Mouse (Mus musculus) liver, postnatal 0 days (tissue): ENCODE data around the gene Olfr624. TPM values are rescaled to one million over a fixed set of nuclear protein-coding genes. Genes with fewer than 3 reads are reported as not detected.

ENCODE experiments used
- ATAC-seq: fragments of 200-750 bp; cut with Nextera tagmentation; 2 replicates; pipeline ENCODE4 v1.8.0; 2017; ENCODE audit warnings: mild to moderate bottlenecking, moderate library complexity
- DNase-seq: peaks from one replicate; pipeline ENCODE4 v3.0.0-alpha.2; 2016
- H3K27ac ChIP-seq: fragments of 300-500 bp; sonication (generic); 2 replicates; pipeline ENCODE4 v1.5.1; 2014; ENCODE audit warnings: antibody characterized with exemption, moderate library complexity, mild to moderate bottlenecking, low read depth
- H3K27me3 ChIP-seq: fragments of 300-500 bp; sonication (generic); 2 replicates; pipeline ENCODE4 v1.6.1; 2014; ENCODE audit warnings: low read length, control low read depth, mixed read lengths; ENCODE audit not compliant: insufficient read depth
- H3K36me3 ChIP-seq: fragments of 300-500 bp; sonication (generic); replicated peaks from 2 replicates; pipeline ENCODE4 v1.6.1; 2014; ENCODE audit warnings: mild to moderate bottlenecking, control low read depth, low read length, moderate library complexity, mixed read lengths; ENCODE audit not compliant: insufficient read depth
- H3K4me1 ChIP-seq: fragments of 300-500 bp; sonication (generic); 2 replicates; pipeline ENCODE4 v1.6.1; 2014; ENCODE audit warnings: antibody characterized with exemption, mild to moderate bottlenecking, control low read depth; ENCODE audit not compliant: insufficient read depth
- H3K4me2 ChIP-seq: fragments of 300-500 bp; sonication (generic); 2 replicates; pipeline ENCODE4 v1.6.1; 2014; ENCODE audit warnings: low read depth, mild to moderate bottlenecking, low read length, moderate library complexity, mixed read lengths
- H3K4me3 ChIP-seq: fragments of 300-500 bp; sonication (generic); 2 replicates; pipeline ENCODE4 v1.5.1; 2014; ENCODE audit warnings: low read depth, low read length
- H3K9ac ChIP-seq: fragments of 300-500 bp; sonication (generic); replicated peaks from 2 replicates; pipeline ENCODE4 v1.6.1; 2014; ENCODE audit warnings: mild to moderate bottlenecking, moderate library complexity
- H3K9me3 ChIP-seq: fragments of 300-500 bp; sonication (generic); 2 replicates; pipeline ENCODE4 v1.6.1; 2016; ENCODE audit warnings: mild to moderate bottlenecking, control low read depth, low read length, mixed read lengths
- CTCF ChIP-seq: sonication (generic); IDR thresholded peaks from 2 replicates; pipeline ENCODE4 v1.5.1; 2016; ENCODE audit warnings: antibody characterized with exemption, low read depth
- EP300 ChIP-seq: IDR thresholded peaks from 2 replicates; pipeline ENCODE4 v1.6.1; 2016; ENCODE audit warnings: antibody characterized with exemption, low read depth, mild to moderate bottlenecking
- WGBS: fragments of 180-500 bp; shearing (Covaris S2); extraction: QIAGEN DNeasy Blood & Tissue Kit; methylation state at CpG from one replicate; pipeline ENCODE4 v1.1.7; 2014; ENCODE audit not compliant: insufficient replicate concordance; 5-methylcytosine and 5-hydroxymethylcytosine counted together
- polyA plus RNA-seq: library from polyadenylated mRNA; unstranded; fragments of >200 nt; fragmentation: Nextera tagmentation; extraction: Ambion mirVana; gene quantifications from 2 replicates; pipeline ENCODE4 v1.2.1, GENCODE M21; 2015

The Olfr624 gene
- polyA plus RNA-seq, 1 experiment from 2014 or later: not detected

DNA sequence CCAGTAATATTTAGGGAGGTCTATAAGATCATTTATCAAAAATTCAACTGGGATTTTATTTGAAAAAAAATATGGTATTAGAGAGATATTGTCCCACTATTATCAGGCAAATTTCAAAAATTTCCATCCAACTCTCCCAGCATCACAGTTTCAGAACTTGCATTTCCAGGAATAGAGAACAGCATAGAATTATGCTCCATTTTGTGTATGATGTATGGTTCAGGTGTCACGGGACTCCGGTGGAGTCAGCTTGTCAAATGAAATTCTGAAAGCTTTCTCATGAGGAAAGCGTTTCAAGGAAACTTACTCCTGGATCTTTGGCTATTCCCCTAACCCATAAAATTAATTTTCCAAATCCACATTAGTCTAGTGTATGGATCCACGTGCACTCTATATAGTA, 26.9 kb downstream of the Olfr624 start:
- TF ChIP-seq EP300: no peak
- TF ChIP-seq CTCF: no peak
- Histone ChIP-seq H3K9ac (no peak overlapping the region), H3K4me2 (no peak overlapping the region), H3K27me3 (no peaks in the 10 kb centered on the region), H3K36me3 (no peaks in the 10 kb centered on the region), H3K4me3 (no peak overlapping the region), H3K4me1 (no peaks in the 10 kb centered on the region), H3K27ac (no peak overlapping the region), H3K9me3 (no peaks in the 10 kb centered on the region)
- no peak for DNase-seq
- WGBS: 79% methylated on average over 4 of the region's 4 CpGs
- no peak for ATAC-seq

DNA sequence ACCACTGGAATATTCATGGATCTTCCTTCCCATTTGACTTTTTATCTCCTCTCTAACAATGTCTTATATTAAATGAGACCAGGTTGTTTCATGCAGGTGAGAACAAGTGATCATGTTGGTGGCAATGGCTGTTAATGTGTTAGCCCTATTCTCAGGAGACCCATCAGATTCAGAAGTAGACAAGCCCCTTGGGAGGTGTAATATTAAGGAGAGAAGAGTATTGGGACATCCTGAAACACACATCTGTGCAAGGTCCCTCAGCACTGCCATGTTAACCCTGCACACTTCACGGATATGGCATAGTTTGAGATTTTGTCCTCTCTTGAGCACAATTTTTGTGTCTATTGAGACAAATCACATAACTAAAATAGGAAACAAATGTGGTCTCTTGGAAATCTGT, 28.4 kb downstream of the Olfr624 start, which contains the start of gene Olfr622:
Gene Olfr622, minus strand, starts transcription at position 101 of the 400 bp plus-strand sequence.
- Histone ChIP-seq H3K9me3 (no peaks in the 10 kb centered on the region), H3K4me3 (no peak within 1 kb of the TSS), H3K4me1 (no peaks in the 10 kb centered on the region), H3K27me3 (no peaks in the 10 kb centered on the region), H3K9ac (no peak within 1 kb of the TSS), H3K27ac (no peak within 1 kb of the TSS), H3K36me3 (no peaks in the 10 kb centered on the region), H3K4me2 (no peak within 1 kb of the TSS)
- no peak for ATAC-seq
- no peak for DNase-seq
- 68% methylated on average over 1 of the region's 1 CpGs for WGBS
- TF ChIP-seq EP300 (no peak), CTCF (no peak)

GRCm38 (mm10) chr7:103636795-103637194, 34.2 kb downstream of the Olfr624 start:
- Histone ChIP-seq H3K27me3 (no peaks in the 10 kb centered on the region), H3K36me3 (no peaks in the 10 kb centered on the region), H3K4me2 (no peak overlapping the region), H3K9me3 (no peaks in the 10 kb centered on the region), H3K9ac (no peak overlapping the region), H3K4me3 (no peak overlapping the region), H3K4me1 (no peaks in the 10 kb centered on the region), H3K27ac (no peak overlapping the region)
- TF ChIP-seq EP300 (no peak), CTCF (no peak)
- ATAC-seq (peak; percentile 57; the same call in 1 of the 2 replicates), DNase-seq (no peak)

Other genes starting within 250 kb of the Olfr624 start
- not detected in 2 replicates for gene Olfr605, start 225.8 kb downstream of the Olfr624 start, polyA plus RNA-seq
- gene Olfr606, start 222.1 kb downstream of the Olfr624 start, polyA plus RNA-seq: not detected in 2 replicates
- not detected in 2 replicates for gene Olfr607, start 207.0 kb downstream of the Olfr624 start, polyA plus RNA-seq
- not detected in 2 replicates for gene Olfr608, start 201.3 kb downstream of the Olfr624 start, polyA plus RNA-seq
- not detected in 2 replicates for gene Olfr609, start 173.1 kb downstream of the Olfr624 start, polyA plus RNA-seq
- not detected in 2 replicates for gene Olfr610, start 159.1 kb downstream of the Olfr624 start, polyA plus RNA-seq
- gene Olfr611, start 150.3 kb downstream of the Olfr624 start, polyA plus RNA-seq: not detected in 2 replicates
- gene Olfr612, start 128.5 kb downstream of the Olfr624 start, polyA plus RNA-seq: not detected in 2 replicates
- gene Olfr613, start 123.1 kb downstream of the Olfr624 start, polyA plus RNA-seq: not detected in 2 replicates
- not detected in 2 replicates for gene Olfr615, start 115.1 kb downstream of the Olfr624 start, polyA plus RNA-seq
- not detected in 2 replicates for gene Olfr616, start 102.0 kb downstream of the Olfr624 start, polyA plus RNA-seq
- gene Olfr617, start 98.1 kb downstream of the Olfr624 start, polyA plus RNA-seq: not detected in 2 replicates
- gene Olfr618, start 81.1 kb downstream of the Olfr624 start, polyA plus RNA-seq: not detected in 2 replicates
- gene Olfr619, start 70.6 kb downstream of the Olfr624 start, polyA plus RNA-seq: not detected in 2 replicates
- not detected in 2 replicates for gene Olfr620, start 58.7 kb downstream of the Olfr624 start, polyA plus RNA-seq
- not detected in 2 replicates for gene Olfr622, start 28.5 kb downstream of the Olfr624 start, polyA plus RNA-seq
- gene Olfr623, start 7.5 kb downstream of the Olfr624 start, polyA plus RNA-seq: not detected in 2 replicates
- gene Olfr625-ps1, start 11.5 kb upstream of the Olfr624 start, polyA plus RNA-seq: not detected in 2 replicates
- gene Olfr243, start 43.5 kb upstream of the Olfr624 start, polyA plus RNA-seq: not detected in 2 replicates
- gene Olfr628, start 59.2 kb upstream of the Olfr624 start, polyA plus RNA-seq: not detected in 2 replicates
- gene Olfr629, start 73.8 kb upstream of the Olfr624 start, polyA plus RNA-seq: 0.07 and 0.09 TPM in 2 replicates
- not detected in 2 replicates for gene Olfr630, start 86.1 kb upstream of the Olfr624 start, polyA plus RNA-seq
- gene Olfr69, start 100.4 kb upstream of the Olfr624 start, polyA plus RNA-seq: 0.04 TPM in 1 of 2 replicates, not detected in the other
- not detected in 2 replicates for gene Olfr68, start 108.5 kb upstream of the Olfr624 start, polyA plus RNA-seq
- 0.02 TPM in 1 of 2 replicates, not detected in the other for gene Olfr67, start 120.6 kb upstream of the Olfr624 start, polyA plus RNA-seq
- gene Hbb-bt, start 142.8 kb upstream of the Olfr624 start, polyA plus RNA-seq: 16,738 and 17,184 TPM in 2 replicates
- 51,353 and 55,260 TPM in 2 replicates for gene Hbb-bs, start 156.9 kb upstream of the Olfr624 start, polyA plus RNA-seq
- gene Hbb-bh2, start 169.3 kb upstream of the Olfr624 start, polyA plus RNA-seq: not detected in 2 replicates
- 1.8 and 2.5 TPM in 2 replicates for gene Hbb-bh1, start 172.0 kb upstream of the Olfr624 start, polyA plus RNA-seq
- 5.5 and 5.6 TPM in 2 replicates for gene Hbb-y, start 182.0 kb upstream of the Olfr624 start, polyA plus RNA-seq
- gene Olfr66, start 215.1 kb upstream of the Olfr624 start, polyA plus RNA-seq: not detected in 2 replicates
- not detected in 2 replicates for gene Olfr64, start 223.3 kb upstream of the Olfr624 start, polyA plus RNA-seq
- not detected in 2 replicates for gene Olfr65, start 232.3 kb upstream of the Olfr624 start, polyA plus RNA-seq